Mouse (Mus musculus) brain, embryonic 14.5 days (tissue): Measurements from ENCODE around the gene 1700113H08Rik.

Experiments
- CTCF ChIP-seq: fragments of 200-500 bp; IDR thresholded peaks from 2 replicates; pipeline ENCODE4 v1.5.1; 2012; ENCODE audit warnings: inconsistent platforms, mild to moderate bottlenecking, moderate library complexity, borderline replicate concordance; ENCODE audit not compliant: insufficient read depth, insufficient read length; ENCODE audit errors: extremely low read depth
- POLR2A ChIP-seq: fragments of 200-500 bp; IDR thresholded peaks from 2 replicates; pipeline ENCODE4 v1.6.1; 2012; ENCODE audit warnings: mild to moderate bottlenecking, inconsistent platforms, borderline replicate concordance; ENCODE audit not compliant: poor library complexity, insufficient read depth, insufficient read length, severe bottlenecking; ENCODE audit errors: extremely low read depth

DNA sequence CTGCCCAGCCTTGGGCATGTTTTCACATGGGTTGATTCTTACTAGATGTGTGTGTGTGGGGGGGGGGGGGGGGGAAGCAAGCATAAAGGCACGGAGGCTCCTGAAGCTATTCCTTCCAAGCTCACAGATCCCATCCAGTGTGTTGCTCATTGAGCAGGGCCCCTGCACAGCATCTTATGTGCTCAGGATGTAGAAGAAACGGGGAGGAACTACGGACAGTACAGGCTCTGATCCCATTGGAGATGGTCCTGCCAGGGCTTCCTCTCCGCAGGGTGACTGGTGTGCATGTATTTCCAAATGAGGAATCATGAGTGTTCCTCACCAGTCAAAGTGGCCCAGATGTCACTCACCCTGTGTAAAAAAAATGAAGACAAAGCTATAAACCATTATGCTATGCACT, 42.8 kb downstream of the 1700113H08Rik start:
- TF ChIP-seq CTCF (no peak), POLR2A (no peak)
